17 mouse cellular contexts compared by ENCODE assay signal in the genomic region with DNA sequence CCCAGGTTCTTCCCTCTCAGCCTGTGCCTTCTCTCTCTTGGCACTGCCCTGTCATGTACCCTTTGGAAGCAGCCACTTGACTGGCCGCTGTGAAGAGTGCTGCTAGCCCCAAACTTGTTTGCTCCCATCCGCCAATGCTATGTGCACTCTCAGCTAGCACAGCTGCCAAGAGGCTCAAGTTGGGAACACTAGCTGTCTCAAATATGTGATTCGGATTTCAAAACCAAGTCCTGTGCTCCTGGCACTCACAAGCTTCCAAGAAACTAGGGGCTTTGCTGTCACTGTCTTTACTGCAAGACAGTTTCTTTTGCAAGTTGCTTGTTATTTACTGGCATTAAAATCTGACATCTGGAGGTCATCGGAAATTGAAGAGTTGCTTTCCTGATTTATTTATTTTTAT.
DNase-seq lines count a peak whose midpoint lies in the region; ATAC-seq and TF ChIP-seq lines count a peak whose summit lies in the region.
"Had no signal": no experiment of that assay in that cellular context is flagged by ENCODE, and none has a peak within 500 bp of the region (broad histone marks: within the 10 kb centered on the region; RNA-seq: fewer than 3 reads in every experiment).

No protein-coding gene starts in this region.

- intact Hi-C loops in gastrocnemius, postnatal 14 days (cut with DNase I; ENCODE audit: low total_unique reads), result no loop called here

- H3K4me3 ChIP-seq in heart, embryonic 12.5 days, result no peak overlapping the region
- no peak overlapping the region for H3K4me3 ChIP-seq in lung, postnatal 0 days (ENCODE audit: low read depth, low read length)
- no peak overlapping the region for H3K4me3 ChIP-seq in limb, embryonic 10.5 days
- no peak overlapping the region for H3K4me3 ChIP-seq in midbrain, embryonic 14.5 days (replicated peaks; ENCODE audit: low read depth, low read length)
- H3K4me3 ChIP-seq: erythroblast, embryonic 14.5 days; neural tube, embryonic 12.5 days; stomach, embryonic 15.5 days had no signal

- H3K9me3 ChIP-seq in heart, embryonic 12.5 days (replicated peaks), result no peaks in the 10 kb centered on the region
- no peaks in the 10 kb centered on the region for H3K9me3 ChIP-seq in lung, postnatal 0 days (ENCODE audit: low read length)
- no peaks in the 10 kb centered on the region for H3K9me3 ChIP-seq in limb, embryonic 10.5 days (replicated peaks)
- H3K9me3 ChIP-seq in midbrain, embryonic 14.5 days (ENCODE audit: control insufficient read depth, low read length), result no peaks in the 10 kb centered on the region
- H3K9me3 ChIP-seq: neural tube, embryonic 12.5 days; stomach, embryonic 15.5 days had no signal

- ATAC-seq in heart, embryonic 12.5 days (ENCODE audit: insufficient number of reproducible peaks, low FRiP score), result no peak
- peak; percentile 81 for ATAC-seq in lung, postnatal 0 days
- ATAC-seq in midbrain, embryonic 14.5 days (ENCODE audit: low FRiP score, low TSS enrichment), result no peak
- ATAC-seq: forebrain, embryonic 14.5 days; hindbrain, embryonic 16.5 days had no signal

- H3K4me1 ChIP-seq in heart, embryonic 12.5 days (replicated peaks), result peaks cover 4% of the 10 kb centered on the region; the same call in 1 of the 2 replicates
- no peaks in the 10 kb centered on the region for H3K4me1 ChIP-seq in lung, postnatal 0 days (ENCODE audit: insufficient read depth, low read depth, low read length)
- peaks cover 40% of the 10 kb centered on the region for H3K4me1 ChIP-seq in limb, embryonic 10.5 days
- peaks cover 3% of the 10 kb centered on the region; the same call in 1 of the 2 replicates for H3K4me1 ChIP-seq in midbrain, embryonic 14.5 days (ENCODE audit: control insufficient read depth, insufficient read depth, low read length)
- H3K4me1 ChIP-seq: neural tube, embryonic 12.5 days; stomach, embryonic 15.5 days had no signal

- TF ChIP-seq CTCF in lung, postnatal 0 days (IDR thresholded peaks at IDR 0.05), result no peak

- TF ChIP-seq EP300 in lung, postnatal 0 days (IDR thresholded peaks at IDR 0.05), result no peak; the same call in 1 of the 2 replicates

- 86% methylated on average over 4 of the region's 4 CpGs for WGBS in heart, embryonic 12.5 days
- WGBS in lung, postnatal 0 days, result 43% methylated on average over 4 of the region's 4 CpGs
- 90% methylated on average over 4 of the region's 4 CpGs for WGBS in limb, embryonic 10.5 days
- WGBS in midbrain, embryonic 14.5 days, result 93% methylated on average over 4 of the region's 4 CpGs

- no peaks in the 10 kb centered on the region for H3K36me3 ChIP-seq in heart, embryonic 12.5 days
- no peaks in the 10 kb centered on the region for H3K36me3 ChIP-seq in lung, postnatal 0 days (ENCODE audit: insufficient read depth, low read length)
- no peaks in the 10 kb centered on the region for H3K36me3 ChIP-seq in limb, embryonic 10.5 days
- H3K36me3 ChIP-seq in midbrain, embryonic 14.5 days (ENCODE audit: control insufficient read depth, insufficient read depth, low read length), result no peaks in the 10 kb centered on the region
- H3K36me3 ChIP-seq: neural tube, embryonic 12.5 days; stomach, embryonic 15.5 days had no signal

- peak; percentile 88 for DNase-seq in heart, adult 11 months
- DNase-seq in gastrocnemius, postnatal 14 days, result peak; percentile 78
- peak; percentile 82 for DNase-seq in lung, postnatal 0 days (ENCODE audit: low spot score)
- no peak for DNase-seq in left cerebral cortex, adult 8-10 months (ENCODE audit: low spot score in 2 of 2)
- no peak for DNase-seq in limb, embryonic 10.5 days (ENCODE audit: low spot score)
- DNase-seq in midbrain, embryonic 14.5 days, result no peak
- DNase-seq: cerebellum, adult 2 months; kidney, adult 11 months; thymus, adult 2 months had no signal

- H3K4me2 ChIP-seq in heart, embryonic 12.5 days, result no peak overlapping the region
- no peak overlapping the region for H3K4me2 ChIP-seq in lung, postnatal 0 days (replicated peaks; ENCODE audit: low read depth, low read length)
- H3K4me2 ChIP-seq in midbrain, embryonic 14.5 days (ENCODE audit: low read length), result no peak overlapping the region
- H3K4me2 ChIP-seq: midbrain, embryonic 11.5 days; neural tube, embryonic 12.5 days; stomach, embryonic 15.5 days had no signal

- H3K9ac ChIP-seq in heart, embryonic 12.5 days, result no peak overlapping the region
- H3K9ac ChIP-seq in lung, postnatal 0 days (replicated peaks; ENCODE audit: low read depth), result no peak overlapping the region
- no peak overlapping the region for H3K9ac ChIP-seq in midbrain, embryonic 14.5 days (replicated peaks; ENCODE audit: low read length)
- H3K9ac ChIP-seq: liver, embryonic 14.5 days; neural tube, embryonic 12.5 days; stomach, embryonic 15.5 days had no signal

- H3K27me3 ChIP-seq in heart, embryonic 12.5 days (replicated peaks), result no peaks in the 10 kb centered on the region
- H3K27me3 ChIP-seq in lung, postnatal 0 days (replicated peaks; ENCODE audit: insufficient read depth, low read length), result no peaks in the 10 kb centered on the region
- H3K27me3 ChIP-seq in limb, embryonic 10.5 days (ENCODE audit: low read depth, poor library complexity, severe bottlenecking), result no peaks in the 10 kb centered on the region
- no peaks in the 10 kb centered on the region for H3K27me3 ChIP-seq in midbrain, embryonic 14.5 days (ENCODE audit: control insufficient read depth, insufficient read depth, low read length)
- H3K27me3 ChIP-seq: neural tube, embryonic 12.5 days; stomach, embryonic 15.5 days had no signal

- H3K27ac ChIP-seq in heart, embryonic 12.5 days (ENCODE audit: poor library complexity, severe bottlenecking), result no peak overlapping the region
- no peak overlapping the region for H3K27ac ChIP-seq in lung, postnatal 0 days (ENCODE audit: low read length)
- H3K27ac ChIP-seq in limb, embryonic 10.5 days, result no peak overlapping the region; the same call in 1 of the 2 replicates
- H3K27ac ChIP-seq in midbrain, embryonic 14.5 days (replicated peaks; ENCODE audit: low read depth, low read length), result no peak overlapping the region
- H3K27ac ChIP-seq: liver, embryonic 14.5 days; neural tube, embryonic 12.5 days; stomach, embryonic 15.5 days had no signal

Comparison
In these comparisons a context has a peak if more than half of its experiments do, and no peak if none do; other contexts are left out.
1. DNase-seq: peak in heart, adult 11 months (single experiment), gastrocnemius, postnatal 14 days (single experiment) and lung, postnatal 0 days (single experiment); none in left cerebral cortex, adult 8-10 months (0 of 2), limb, embryonic 10.5 days (single experiment) and midbrain, embryonic 14.5 days (single experiment).